Mouse (Mus musculus) CD4-positive, CD25-positive, alpha-beta regulatory T cell, adult 2 months (primary cell): ENCODE results near the gene Mcpt2.
"Not testable (repeated sequence)": the region's sequence is repeated elsewhere in the genome, so short reads cannot be mapped to it uniquely, and the experiment has no call there.

Experiments
- DNase-seq: peaks from one replicate; pipeline ENCODE4 v3.0.0-alpha.2; 2012; ENCODE audit warnings: low read depth, low spot score

The Mcpt2 gene

DNA sequence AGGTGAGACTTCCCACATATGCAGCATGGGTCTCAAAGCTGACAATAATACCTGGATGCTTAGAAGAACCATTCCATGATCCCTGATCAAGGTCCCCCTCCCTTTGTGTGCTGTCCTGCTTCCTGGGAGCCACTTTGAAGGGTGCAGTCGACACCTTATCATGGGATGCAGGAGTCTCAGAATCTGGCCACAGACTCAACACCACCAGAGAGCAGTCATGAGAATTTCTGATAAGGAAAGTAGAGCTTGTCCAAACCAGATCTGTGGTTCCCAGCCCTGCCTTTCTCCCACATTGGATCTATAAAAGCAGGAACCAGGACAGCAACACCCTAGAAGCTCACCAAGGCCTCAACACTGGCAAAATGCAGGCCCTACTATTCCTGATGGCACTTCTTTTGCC lies at the start of gene Mcpt2:
Gene Mcpt2 (plus strand): TSS at position 250 of the 400 bp plus-strand sequence.
- DNase-seq: not testable (repeated sequence)

GRCm38 (mm10) chr14:56013147-56013546 lies 28.7 kb upstream of the Mcpt2 start:
- no peak for DNase-seq

DNA sequence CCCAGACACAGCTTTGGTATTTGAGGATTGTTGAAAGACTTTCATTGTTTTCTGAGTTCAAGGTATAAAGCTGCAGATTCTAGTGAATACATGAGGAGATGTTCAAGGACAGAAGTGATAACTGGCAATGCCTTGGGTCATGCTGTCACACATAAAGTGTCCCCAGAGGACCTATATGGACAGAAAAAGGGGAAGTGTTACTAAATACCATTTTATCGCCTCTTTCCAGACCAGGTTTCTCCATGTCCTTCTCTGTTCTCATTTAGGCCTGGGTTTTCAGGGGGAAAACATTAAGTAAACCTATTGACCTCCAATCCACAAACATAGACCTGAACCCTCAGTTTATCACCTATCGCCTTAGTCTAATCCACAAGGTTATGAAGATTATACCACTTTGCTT lies 27.9 kb upstream of the Mcpt2 start:
- no peak for DNase-seq

- not testable (repeated sequence) for DNase-seq
These were observed 24.2 kb upstream of the Mcpt2 start, which contains the start of gene Mcpt1 for GRCm38 (mm10) chr14:56017671-56018070. Mcpt1 (plus strand) TSS chr14:56017971.

DNA sequence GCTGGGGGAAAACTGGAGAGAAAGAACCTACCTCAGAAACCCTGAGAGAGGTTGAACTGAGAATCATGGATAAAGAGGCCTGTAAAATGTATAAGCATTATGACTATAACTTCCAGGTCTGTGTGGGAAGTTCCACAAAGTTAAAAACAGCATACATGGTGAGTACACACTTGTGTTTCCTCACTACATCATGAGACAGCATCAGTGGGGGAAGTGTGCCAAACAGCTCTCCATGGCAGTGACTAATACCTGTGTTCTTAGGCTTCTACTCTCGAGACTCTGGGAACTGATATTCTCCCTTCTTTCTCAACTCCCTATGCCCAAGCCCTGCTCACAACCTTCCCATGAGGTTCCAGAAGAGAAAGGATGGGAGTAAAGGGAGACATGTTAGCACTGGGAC lies 22.4 kb upstream of the Mcpt2 start:
- no peak for DNase-seq

DNA sequence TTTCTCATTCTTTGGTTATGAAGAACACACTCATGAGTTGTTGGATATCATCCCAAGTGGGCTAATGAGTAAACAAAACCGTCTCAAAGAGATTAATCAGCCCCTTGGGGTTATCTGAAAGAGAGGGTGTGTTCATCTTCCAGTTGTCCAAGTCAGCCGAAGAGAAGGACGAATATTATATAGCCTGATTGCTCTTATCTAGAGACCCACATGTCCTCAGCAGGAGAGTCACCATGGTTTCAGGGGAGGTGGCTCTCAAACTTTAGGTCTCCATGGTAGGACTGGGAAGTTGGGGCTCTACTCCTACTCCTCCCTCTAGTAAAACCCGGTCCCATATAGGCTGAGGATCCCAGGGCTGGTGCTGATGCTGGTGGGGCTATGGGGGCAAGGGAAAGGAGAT lies 20.5 kb upstream of the Mcpt2 start:
- DNase-seq: not testable (repeated sequence)

DNA sequence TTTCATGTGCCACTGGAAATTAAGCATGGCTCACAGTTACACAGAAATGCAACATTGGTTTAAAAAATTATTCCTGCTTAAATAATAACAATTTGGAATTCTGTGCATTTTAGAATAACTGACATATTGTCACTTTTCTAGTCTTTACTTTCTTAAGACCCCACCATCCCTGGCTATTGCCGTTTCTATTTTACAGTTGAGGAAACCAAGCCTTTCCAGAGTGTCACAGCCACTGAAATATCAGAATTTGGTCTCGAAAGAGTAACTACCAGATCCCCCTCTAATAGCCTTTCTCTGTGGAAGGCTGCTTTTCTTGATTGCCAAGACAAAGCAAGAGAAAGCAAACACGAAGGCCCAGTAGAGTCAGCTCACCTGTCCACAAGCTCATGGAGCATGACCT lies 11.4 kb upstream of the Mcpt2 start, which contains the start of gene Mcpt9:
Gene Mcpt9 (minus strand): TSS at position 101 of the 400 bp plus-strand sequence.
- not testable (repeated sequence) for DNase-seq

- DNase-seq: no peak
These were observed 7.4 kb upstream of the Mcpt2 start for GRCm38 (mm10) chr14:56034433-56034832.

GRCm38 (mm10) chr14:56055408-56055807 lies 13.6 kb downstream of the Mcpt2 start:
- DNase-seq: no peak

- no peak for DNase-seq
These were observed 15.9 kb downstream of the Mcpt2 start for GRCm38 (mm10) chr14:56057722-56058121.

DNA sequence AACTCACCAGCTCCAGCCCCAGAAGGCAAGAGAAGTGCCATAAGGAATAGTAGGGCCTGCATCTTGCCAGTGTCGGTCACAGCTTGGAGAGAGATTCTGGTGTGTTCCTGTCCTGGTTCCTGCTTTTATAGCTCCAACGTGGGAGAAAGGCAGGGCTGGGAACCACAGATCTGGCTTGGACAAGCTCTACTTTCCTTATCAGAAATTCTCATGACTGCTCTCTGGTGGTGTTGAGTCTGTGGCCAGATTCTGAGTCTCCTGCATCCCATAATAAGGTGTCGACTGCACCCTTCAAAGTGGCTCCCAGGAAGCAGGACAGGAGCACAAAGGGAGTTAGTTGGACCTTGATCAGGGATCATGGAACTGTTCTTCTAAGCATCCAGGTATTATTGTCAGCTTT lies 20.4 kb downstream of the Mcpt2 start, which contains the start of gene Mcpt4:
Gene Mcpt4 (minus strand): TSS at position 101 of the 400 bp plus-strand sequence.
- DNase-seq: not testable (repeated sequence)

- no peak for DNase-seq
These were observed 40.2 kb downstream of the Mcpt2 start for GRCm38 (mm10) chr14:56082016-56082415.

DNA sequence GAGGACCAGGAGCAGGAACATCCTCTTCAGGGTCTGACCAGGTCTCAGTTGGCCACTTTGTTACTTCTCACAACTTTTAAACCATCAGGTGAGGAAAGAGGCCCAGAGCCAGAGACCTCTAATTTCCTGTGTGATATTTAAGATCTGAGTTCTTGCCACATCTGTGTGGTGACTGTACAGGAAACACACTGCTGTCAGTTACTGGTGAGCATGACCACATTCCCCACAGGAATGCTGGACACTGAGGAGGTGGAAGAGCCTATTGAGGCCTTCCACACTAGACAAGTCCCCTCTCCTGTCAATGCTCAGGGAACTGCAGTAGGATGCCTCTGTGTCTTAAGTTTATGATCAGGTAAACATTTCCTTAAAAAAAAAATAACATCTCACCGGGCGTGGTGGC lies 43.3 kb downstream of the Mcpt2 start, which contains the start of gene Mcpt8:
Gene Mcpt8 (minus strand): TSS at position 107 of the 400 bp plus-strand sequence.
- no peak for DNase-seq

DNA sequence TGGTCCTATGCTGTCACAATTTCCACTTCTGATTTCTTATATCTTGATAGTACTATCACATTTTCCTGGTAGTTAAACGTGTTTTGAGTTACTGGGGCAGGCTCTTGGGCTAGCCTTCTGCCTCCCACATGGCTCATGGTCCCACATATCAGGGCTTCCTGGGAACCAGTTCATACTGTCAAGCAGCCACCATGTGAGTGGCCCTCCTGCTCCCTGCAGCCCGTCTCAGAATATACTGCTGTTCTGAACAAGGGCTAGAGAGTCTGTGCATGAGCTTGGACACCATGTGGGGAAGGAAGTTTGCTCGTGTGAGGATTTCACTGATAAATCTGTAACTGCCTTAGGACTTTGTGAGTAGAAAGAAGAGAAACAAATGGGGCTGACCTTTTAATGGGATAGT lies 44.9 kb downstream of the Mcpt2 start:
- no peak for DNase-seq

GRCm38 (mm10) chr14:56093353-56093752 lies 51.5 kb downstream of the Mcpt2 start:
- DNase-seq: no peak
